Mouse (Mus musculus): ENCODE data around the gene Huwe1.

The Huwe1 gene
- long read RNA-seq, experiment 1, partial matches to known transcripts: 10 of 15 reads
- long read RNA-seq, experiment 1, other reads (novel, unspliced or antisense): 5 of 15 reads
- long read RNA-seq, experiment 2, partial matches to known transcripts: 18 of 21 reads
- long read RNA-seq, experiment 2, other reads (novel, unspliced or antisense): 3 of 21 reads

- intact Hi-C loops (cut with DNase I): no loop called here
Observed at GRCm38 (mm10) chrX:151800701-151801511, at the start of gene Huwe1. Gene Huwe1, plus strand, starts transcription at chrX:151800807.

DNA sequence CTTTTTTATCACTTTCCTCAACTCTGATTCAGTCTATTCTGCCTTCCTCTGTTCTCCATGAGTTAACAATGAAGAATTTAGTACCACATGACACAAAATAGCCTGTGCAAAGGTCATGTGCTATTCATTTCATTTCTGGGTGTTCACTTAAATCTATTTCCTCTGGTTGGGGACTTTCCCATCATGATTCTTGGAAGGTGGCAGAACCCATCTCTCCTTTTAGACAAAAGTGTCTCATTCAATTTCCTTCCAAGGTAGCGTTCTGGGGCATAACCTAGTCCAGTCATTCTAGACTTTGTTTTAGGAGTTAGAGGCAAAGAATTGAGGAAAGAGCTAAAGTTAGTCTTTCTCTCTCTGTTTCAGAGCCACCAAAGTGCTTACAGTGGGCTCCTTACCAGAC lies 20.3 kb upstream of the Huwe1 start:
- intact Hi-C loops (cut with DNase I): no loop called here

- intact Hi-C loops (cut with DNase I): no loop called here
Observed at GRCm38 (mm10) chrX:151782939-151783338, 17.7 kb upstream of the Huwe1 start.

GRCm38 (mm10) chrX:151792766-151793165 lies 7.8 kb upstream of the Huwe1 start:
- intact Hi-C loops (cut with DNase I): no loop called here

DNA sequence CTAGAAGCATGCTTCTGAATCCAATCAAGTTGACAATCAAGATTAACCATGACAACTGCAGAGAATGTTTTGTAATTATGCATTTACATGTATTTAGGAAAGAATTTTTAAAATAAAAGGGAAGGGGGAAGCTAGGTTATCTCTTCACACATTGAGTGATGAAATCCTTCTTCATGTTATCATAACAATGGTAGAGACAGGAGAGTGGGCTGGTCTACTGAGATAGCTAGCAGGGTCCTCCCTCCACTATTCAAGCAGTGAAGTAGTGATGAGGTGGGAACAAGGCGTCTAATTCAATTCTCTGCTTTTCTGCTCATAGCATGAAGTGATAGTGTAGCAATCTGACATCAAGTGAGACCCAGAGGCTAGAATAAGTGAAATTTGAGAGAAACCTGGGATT lies 2.6 kb upstream of the Huwe1 start:
- intact Hi-C loops (cut with DNase I): no loop called here

GRCm38 (mm10) chrX:151802328-151802955 lies 1.8 kb downstream of the Huwe1 start:
- intact Hi-C loops (cut with DNase I): no loop called here

DNA sequence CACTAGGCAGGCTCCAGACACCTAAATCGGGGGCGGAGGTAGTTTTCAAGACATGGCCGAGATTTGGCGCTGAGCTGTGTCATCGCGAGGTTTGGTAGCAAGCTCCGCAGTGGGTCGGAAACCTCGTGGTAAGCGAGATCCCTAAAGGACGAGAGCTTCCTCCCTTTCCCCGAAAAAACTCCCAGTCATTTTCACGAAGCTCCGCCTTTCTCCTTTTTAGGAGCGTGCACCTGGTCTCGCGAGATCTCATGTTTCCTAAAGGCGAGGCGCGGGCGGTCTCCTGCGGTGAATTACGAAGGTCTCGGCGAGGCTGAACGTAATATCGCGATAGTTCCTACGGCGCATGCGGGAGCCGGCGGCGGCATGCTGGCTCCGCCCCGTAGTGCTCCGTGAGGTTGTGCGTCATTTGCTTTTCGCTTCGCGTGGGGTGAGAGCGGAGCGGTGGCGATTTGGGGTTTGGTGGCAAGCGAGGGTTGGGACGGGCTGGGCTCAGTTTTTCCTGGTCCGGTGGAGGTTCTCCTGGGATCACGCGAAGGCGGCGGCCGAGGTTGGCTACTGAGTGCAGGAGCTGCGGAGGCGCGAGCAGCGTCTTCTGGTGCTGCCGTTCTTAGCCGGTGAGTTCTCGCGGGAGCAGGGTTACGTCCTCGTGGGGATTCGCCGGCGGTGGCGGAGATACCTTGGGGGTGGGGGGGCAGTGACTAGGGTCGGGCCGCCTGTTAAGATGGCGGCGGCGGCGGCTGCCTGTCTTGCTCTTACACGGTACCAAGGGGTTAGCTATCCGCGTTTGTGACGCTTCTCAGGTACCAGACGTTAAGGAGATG lies 2.6 kb downstream of the Huwe1 start:
- intact Hi-C loops (cut with DNase I): no loop called here

DNA sequence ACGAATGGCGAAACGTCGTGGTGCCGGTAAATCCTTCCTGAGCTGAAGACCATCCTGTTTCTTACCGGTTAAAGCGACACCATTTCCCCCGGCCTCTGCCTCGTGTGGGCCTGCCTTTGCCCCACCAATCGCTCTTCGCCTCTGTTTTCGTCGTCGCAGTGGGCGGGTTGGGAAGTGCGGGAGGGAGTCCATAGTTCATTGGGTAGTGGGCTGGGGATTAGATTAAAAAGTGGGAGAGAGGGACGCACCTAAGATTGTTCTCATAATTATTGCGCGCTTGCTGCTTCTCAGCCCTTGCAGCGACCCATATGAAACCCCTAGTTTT lies 3.1 kb downstream of the Huwe1 start:
- intact Hi-C loops (cut with DNase I): no loop called here

DNA sequence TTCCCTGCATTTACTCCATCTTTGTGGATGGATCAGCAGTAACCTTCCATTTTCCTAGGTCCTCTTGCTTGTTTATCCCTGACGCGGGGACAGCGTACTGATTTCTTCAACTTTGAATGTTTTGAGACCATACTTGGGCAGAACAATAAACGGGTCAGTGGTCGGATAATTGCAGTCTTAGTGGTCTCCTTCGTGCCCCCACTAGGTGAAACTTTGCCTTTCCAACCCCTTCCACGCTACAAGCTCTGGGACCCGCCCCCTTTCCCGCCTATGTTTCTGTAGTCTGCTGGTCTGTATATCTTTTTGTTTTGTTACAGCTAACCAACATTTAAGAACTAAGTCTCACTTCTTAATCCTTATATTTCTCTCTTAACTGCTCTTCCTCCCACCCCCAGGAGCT lies 3.8 kb downstream of the Huwe1 start:
- intact Hi-C loops (cut with DNase I): no loop called here

- intact Hi-C loops (cut with DNase I): no loop called here
Observed at GRCm38 (mm10) chrX:151811481-151811880, 10.9 kb downstream of the Huwe1 start.

DNA sequence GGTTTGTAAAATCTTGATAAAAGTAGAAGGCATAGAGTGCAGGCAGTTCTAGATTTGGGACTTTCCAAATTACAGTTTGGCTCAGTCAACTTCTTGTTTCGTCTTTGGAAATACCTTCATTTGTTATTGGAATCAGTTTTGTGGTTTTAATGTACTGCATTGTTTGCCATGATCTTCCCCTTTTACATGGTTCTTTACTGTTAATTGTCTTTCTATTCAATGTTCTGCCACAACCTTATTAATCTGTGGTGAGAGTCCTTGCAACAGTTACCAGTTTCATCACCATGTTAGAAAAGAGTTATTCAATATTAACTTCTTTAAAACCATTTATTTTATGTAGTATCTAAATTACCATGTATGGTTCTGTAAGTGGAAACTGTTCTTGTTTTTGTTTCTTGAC lies 13.0 kb downstream of the Huwe1 start:
- intact Hi-C loops (cut with DNase I): no loop called here

DNA sequence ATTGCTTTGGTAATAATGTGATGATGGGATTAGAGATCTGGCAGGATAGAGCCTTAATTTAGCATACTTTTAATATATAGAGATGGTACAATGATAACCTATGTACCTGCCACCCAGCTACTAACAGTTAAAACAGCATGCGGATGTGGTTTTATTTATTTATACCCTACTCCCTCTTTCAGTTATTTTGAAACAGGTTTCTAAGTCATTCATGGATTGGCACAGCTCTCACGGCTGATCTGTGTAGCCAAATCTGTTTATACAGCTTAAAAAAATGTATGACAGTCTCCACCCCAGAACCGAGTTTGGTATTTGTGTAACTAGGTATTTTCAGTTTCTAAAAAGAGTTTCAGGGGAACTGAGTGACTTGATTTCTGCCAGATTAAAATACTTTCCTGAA lies 17.1 kb downstream of the Huwe1 start:
- intact Hi-C loops (cut with DNase I): no loop called here

DNA sequence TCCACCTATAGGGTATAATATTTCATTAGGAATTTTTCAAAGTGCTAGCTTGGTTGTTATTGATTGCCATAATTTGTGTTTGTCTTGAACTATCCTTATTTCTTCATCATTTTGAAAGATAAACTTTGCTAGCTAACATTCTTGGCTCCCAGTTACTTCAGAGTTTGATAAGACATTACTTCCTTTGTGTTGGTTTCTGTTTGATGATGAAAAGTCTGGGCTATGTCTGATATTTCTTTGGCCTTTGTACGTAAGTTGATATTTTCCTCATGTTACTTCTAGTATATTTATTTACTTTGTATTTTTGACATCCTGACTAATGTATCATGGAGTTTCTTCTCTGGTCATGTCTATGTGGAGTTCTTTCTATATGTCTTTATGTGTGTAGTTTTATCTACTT lies 28.4 kb downstream of the Huwe1 start:
- intact Hi-C loops (cut with DNase I): no loop called here

DNA sequence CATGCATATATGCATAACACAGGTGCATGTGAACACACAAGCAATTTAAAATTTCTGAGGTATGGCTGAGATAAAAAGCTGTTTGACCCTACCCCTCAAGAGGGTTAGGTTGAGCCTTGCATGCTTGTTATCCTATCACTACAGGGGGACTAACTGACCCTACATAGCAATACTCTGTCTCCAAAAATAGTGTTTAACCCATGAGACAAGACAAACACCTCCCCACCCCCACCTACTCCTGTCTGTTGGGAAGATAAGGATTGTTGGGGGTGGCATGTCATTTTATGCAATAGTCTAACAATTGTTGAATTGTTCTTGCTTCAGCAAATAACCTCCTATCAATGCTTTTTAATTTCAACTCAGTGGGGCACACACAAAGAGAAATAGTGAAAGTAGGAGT lies 30.7 kb downstream of the Huwe1 start:
- intact Hi-C loops (cut with DNase I): no loop called here

DNA sequence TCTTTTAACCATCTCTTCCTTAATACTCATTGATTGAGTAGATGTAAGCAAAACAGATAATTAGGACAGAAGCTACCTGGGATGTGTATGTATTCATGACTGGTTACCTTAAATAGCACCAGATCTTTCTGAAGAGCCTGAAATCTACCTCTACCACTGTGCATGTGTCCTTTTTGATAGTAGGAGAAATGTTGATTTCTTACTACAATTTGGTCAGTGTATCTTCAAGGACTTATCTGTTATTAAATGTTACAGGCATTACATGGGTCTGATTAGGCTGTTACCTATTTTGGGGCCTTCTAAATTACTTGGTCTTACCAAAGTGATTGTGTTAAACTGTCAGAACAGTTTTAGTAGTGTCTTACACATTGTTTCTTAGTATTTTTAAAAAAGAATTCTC lies 32.4 kb downstream of the Huwe1 start:
- intact Hi-C loops (cut with DNase I): no loop called here

DNA sequence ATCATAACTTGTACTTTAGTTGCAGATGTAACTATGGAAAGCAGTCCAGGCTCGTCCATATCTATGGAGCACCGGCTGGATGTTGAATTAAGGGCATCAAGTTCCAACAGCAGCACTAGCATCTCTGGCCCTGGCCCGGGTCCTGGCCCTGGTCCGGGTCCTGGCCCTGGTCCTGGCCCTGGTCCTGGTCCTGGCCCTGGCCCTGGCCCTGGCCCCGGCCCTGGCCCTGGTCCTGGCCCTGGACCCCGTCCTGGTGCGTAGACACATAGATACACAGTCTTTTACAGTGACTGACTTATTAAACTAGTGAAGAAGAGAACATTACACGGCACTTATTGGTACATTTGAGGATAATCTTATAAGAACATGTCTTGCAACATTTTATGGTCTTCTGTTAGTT lies 58.8 kb downstream of the Huwe1 start:
- intact Hi-C loops (cut with DNase I): no loop called here

GRCm38 (mm10) chrX:151910692-151911091 lies 110.1 kb downstream of the Huwe1 start:
- intact Hi-C loops (cut with DNase I): loop anchor here (10.0 kb wide), 1 partner anchor 344 kb away; no protein-coding TSS in a partner anchor

GRCm38 (mm10) chrX:151912267-151912666 lies 111.7 kb downstream of the Huwe1 start:
- intact Hi-C loops (cut with DNase I): loop anchor here (10.0 kb wide), 1 partner anchor 343 kb away; no protein-coding TSS in a partner anchor

GRCm38 (mm10) chrX:151929390-151929789 lies 128.8 kb downstream of the Huwe1 start:
- intact Hi-C loops (cut with DNase I): no loop called here

DNA sequence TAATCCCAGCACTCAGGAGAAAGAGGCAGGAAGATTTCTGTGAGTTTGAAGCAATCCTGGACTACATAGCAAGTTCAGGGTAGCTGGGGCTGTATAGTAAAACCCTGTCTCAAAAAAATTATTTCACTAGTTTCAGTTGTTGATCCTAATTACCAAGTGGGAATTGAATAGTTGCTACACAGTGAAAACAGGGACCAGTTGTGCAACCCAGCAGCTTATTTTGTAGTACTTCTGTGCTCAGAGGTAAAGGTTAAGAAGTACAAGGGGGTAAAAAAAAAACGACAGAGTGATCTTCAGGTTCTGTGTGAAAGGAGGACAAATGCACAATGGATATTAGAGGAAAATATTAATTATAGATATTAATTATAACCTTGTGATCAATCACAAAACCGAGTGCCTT lies 138.2 kb downstream of the Huwe1 start:
- intact Hi-C loops (cut with DNase I): no loop called here

DNA sequence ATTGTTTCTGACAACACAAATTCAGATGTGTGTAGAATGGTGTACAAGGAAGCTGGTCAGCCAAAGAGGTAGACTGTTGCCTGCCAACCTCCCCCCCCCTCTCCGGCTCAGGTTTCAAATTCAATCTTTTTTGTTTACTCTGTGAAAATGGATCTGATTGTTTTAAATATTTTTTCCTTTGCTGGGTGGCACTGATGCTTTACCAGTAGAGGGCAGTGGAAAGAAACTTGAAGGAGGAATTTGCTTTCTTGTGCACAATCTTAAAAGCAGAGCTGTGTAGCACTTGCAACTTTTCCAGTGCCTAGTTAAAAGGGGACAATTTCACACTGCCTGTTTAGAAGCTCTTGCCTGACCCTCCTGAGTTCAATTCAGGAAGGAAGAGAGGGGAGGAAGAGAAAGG lies 146.4 kb downstream of the Huwe1 start:
- intact Hi-C loops (cut with DNase I): loop anchor here (10.0 kb wide), 1 partner anchor 198 kb away; the partner anchor contains the start of gene Iqsec2

- intact Hi-C loops (cut with DNase I): loop anchor here (10.0 kb wide), 1 partner anchor 197 kb away; the partner anchor contains the start of gene Iqsec2
Observed at GRCm38 (mm10) chrX:151947781-151948180, 147.2 kb downstream of the Huwe1 start.

Data from adrenal gland (tissue).